Mouse (Mus musculus): Measurements from ENCODE around the gene Gm39566.

Gene Gm39566

GRCm38 (mm10) chr11:69834001-69834549 is 19.0 kb upstream of the Gm39566 start:
- no peak for DNase-seq (ENCODE audit: low spot score in 2 of 2)

GRCm38 (mm10) chr11:69833554-69833953 is 18.5 kb upstream of the Gm39566 start:
- DNase-seq (ENCODE audit: low spot score in 2 of 2): no peak

GRCm38 (mm10) chr11:69828832-69829231 is 13.7 kb upstream of the Gm39566 start:
- DNase-seq (ENCODE audit: low spot score in 2 of 2): no peak

GRCm38 (mm10) chr11:69823456-69823855 is 8.4 kb upstream of the Gm39566 start:
- DNase-seq (ENCODE audit: low spot score in 2 of 2): no peak

GRCm38 (mm10) chr11:69822080-69822479 is 7.0 kb upstream of the Gm39566 start, which contains the start of gene Spem1:
TSS of gene Spem1 (minus strand) at chr11:69822180.
- DNase-seq (ENCODE audit: low spot score in 2 of 2): no peak

- no peak for DNase-seq (ENCODE audit: low spot score in 2 of 2)
Measured at GRCm38 (mm10) chr11:69818871-69819270, 3.8 kb upstream of the Gm39566 start.

- DNase-seq (ENCODE audit: low spot score in 2 of 2): no peak
Measured at GRCm38 (mm10) chr11:69818365-69818764, 3.3 kb upstream of the Gm39566 start, which contains the start of gene Spem2. TSS of gene Spem2 (minus strand) at chr11:69818465.

- DNase-seq (ENCODE audit: low spot score in 2 of 2): no peak
Measured at GRCm38 (mm10) chr11:69816520-69816919, 1.4 kb upstream of the Gm39566 start.

- DNase-seq (ENCODE audit: low spot score in 2 of 2): no peak
Measured at GRCm38 (mm10) chr11:69810280-69810679, 4.8 kb downstream of the Gm39566 start.

GRCm38 (mm10) chr11:69807641-69808040 is 7.5 kb downstream of the Gm39566 start:
- no peak for DNase-seq (ENCODE audit: low spot score in 2 of 2)

- no peak for DNase-seq (ENCODE audit: low spot score in 2 of 2)
Measured at GRCm38 (mm10) chr11:69806378-69806777, 8.7 kb downstream of the Gm39566 start.

GRCm38 (mm10) chr11:69804972-69805909 is 9.9 kb downstream of the Gm39566 start, which contains the start of gene Tmem102:
TSS of gene Tmem102 (minus strand) at chr11:69805624.
- no peak for DNase-seq (ENCODE audit: low spot score in 2 of 2)

- DNase-seq (ENCODE audit: low spot score in 2 of 2): no peak
Measured at GRCm38 (mm10) chr11:69804652-69804940, 10.5 kb downstream of the Gm39566 start.

- peak in 1 of 2 experiments; percentile 69 for DNase-seq (ENCODE audit: low spot score in 2 of 2)
Measured at GRCm38 (mm10) chr11:69803786-69804651, 11.1 kb downstream of the Gm39566 start.

GRCm38 (mm10) chr11:69803328-69803727 is 11.8 kb downstream of the Gm39566 start:
- DNase-seq (ENCODE audit: low spot score in 2 of 2): no peak

GRCm38 (mm10) chr11:69802648-69803105 is 12.4 kb downstream of the Gm39566 start:
- peak; percentile 68 to 85 for DNase-seq (ENCODE audit: low spot score in 2 of 2)

GRCm38 (mm10) chr11:69801379-69801977 is 13.6 kb downstream of the Gm39566 start, which contains the start of gene Fgf11:
TSS of gene Fgf11 (minus strand) at chr11:69801857.
- no peak for DNase-seq (ENCODE audit: low spot score in 2 of 2)

GRCm38 (mm10) chr11:69800392-69801197 is 14.5 kb downstream of the Gm39566 start:
- DNase-seq (ENCODE audit: low spot score in 2 of 2): peak; percentile 72 to 78

GRCm38 (mm10) chr11:69800138-69800391 is 15.0 kb downstream of the Gm39566 start:
- DNase-seq (ENCODE audit: low spot score in 2 of 2): peak; percentile 45 to 66

GRCm38 (mm10) chr11:69799394-69800137 is 15.5 kb downstream of the Gm39566 start:
- DNase-seq (ENCODE audit: low spot score in 2 of 2): no peak
